Mouse (Mus musculus): Measurements from ENCODE around the gene Ccdc137.
A peak's percentile ranks its signal among the peaks of the same experiment; 100 is the strongest.

The Ccdc137 gene

GRCm38 (mm10) chr11:120500357-120500756, 42.4 kb downstream of the Ccdc137 start:
- DNase-seq: peak; percentile 95

- no peak for DNase-seq
Measured at GRCm38 (mm10) chr11:120501018-120501417, 43.1 kb downstream of the Ccdc137 start.

- DNase-seq: no peak
Measured at GRCm38 (mm10) chr11:120501701-120502100, 43.8 kb downstream of the Ccdc137 start.

- no peak for DNase-seq
Measured at GRCm38 (mm10) chr11:120505661-120506060, 47.7 kb downstream of the Ccdc137 start.

- no peak for DNase-seq
Measured at GRCm38 (mm10) chr11:120506899-120507298, 49.0 kb downstream of the Ccdc137 start.

GRCm38 (mm10) chr11:120507611-120508289, 49.8 kb downstream of the Ccdc137 start:
- no peak for DNase-seq

- no peak for DNase-seq
Measured at GRCm38 (mm10) chr11:120508290-120508870, 50.5 kb downstream of the Ccdc137 start.

- DNase-seq: no peak
Measured at GRCm38 (mm10) chr11:120509940-120510339, 52.0 kb downstream of the Ccdc137 start.

- no peak for DNase-seq
Measured at GRCm38 (mm10) chr11:120510375-120511030, 52.6 kb downstream of the Ccdc137 start.

GRCm38 (mm10) chr11:120512790-120513453, 55.0 kb downstream of the Ccdc137 start:
- DNase-seq: no peak

Data from kidney, adult 11 months (tissue).